Mouse (Mus musculus) lung, postnatal 0 days (tissue): ENCODE data around the gene Ifitm6.

ENCODE experiments used
- CTCF ChIP-seq: IDR thresholded peaks from 2 replicates; pipeline ENCODE4 v1.5.1; 2016; ENCODE audit warnings: antibody characterized with exemption, mild to moderate bottlenecking
- EP300 ChIP-seq: IDR thresholded peaks from 2 replicates; pipeline ENCODE4 v1.6.1; 2016; ENCODE audit warnings: antibody characterized with exemption, mild to moderate bottlenecking, control low read depth

GRCm38 (mm10) chr7:140990622-140991021 lies 27.1 kb downstream of the Ifitm6 start:
- TF ChIP-seq CTCF (no peak), EP300 (no peak)
